Mouse (Mus musculus) ES-E14 (cell line): ENCODE data around the gene Ska2. TPM values are rescaled to one million over a fixed set of nuclear protein-coding genes. Genes with fewer than 3 reads are reported as not detected.
A peak's percentile ranks its signal among the peaks of the same experiment; 100 is the strongest.

Experiments
- DNase-seq: peaks from one replicate; pipeline ENCODE4 v3.0.0-alpha.2; 2013; ENCODE audit warnings: low read depth, low spot score
- H3K27ac ChIP-seq: 2 replicates; pipeline ENCODE4 v1.5.1; 2012; ENCODE audit warnings: low read depth, mild to moderate bottlenecking, low read length, moderate library complexity, mixed read lengths; ENCODE audit not compliant: poor library complexity, insufficient read depth, severe bottlenecking
- H3K36me3 ChIP-seq: 2 replicates; pipeline ENCODE4 v1.6.1; 2012; ENCODE audit warnings: mild to moderate bottlenecking, low read length, moderate library complexity, mixed read lengths; ENCODE audit not compliant: control insufficient read depth, poor library complexity, insufficient read depth, severe bottlenecking
- H3K4me1 ChIP-seq, 2 experiments: fragments of 150-350 bp in 1 of 2; sonication (generic) in 1 of 2; 2 replicates each; pipeline ENCODE4 v1.6.1; 2012; ENCODE audit warnings: low read length in 2 of 2, mild to moderate bottlenecking in 1 of 2, mixed read lengths in 1 of 2; ENCODE audit not compliant: control insufficient read depth in 2 of 2, insufficient read depth in 2 of 2, poor library complexity in 1 of 2
- H3K4me3 ChIP-seq, 2 experiments: fragments of 150-350 bp in 1 of 2; sonication (generic) in 1 of 2; 2 replicates each; pipeline ENCODE4 v1.5.1; 2012; ENCODE audit warnings: low read length in 2 of 2, low read depth in 1 of 2, mild to moderate bottlenecking in 1 of 2, mixed read lengths in 1 of 2; ENCODE audit not compliant: insufficient read depth in 1 of 2, poor library complexity in 1 of 2, severe bottlenecking in 1 of 2
- H3K9ac ChIP-seq: 2 replicates; pipeline ENCODE4 v1.6.1; 2012; ENCODE audit warnings: low read depth, mild to moderate bottlenecking, low read length, mixed read lengths; ENCODE audit not compliant: poor library complexity, insufficient read depth, severe bottlenecking
- H3K9me3 ChIP-seq: fragments of 150-350 bp; sonication (generic); 2 replicates; pipeline ENCODE4 v1.6.1; 2012; ENCODE audit warnings: low read depth, mild to moderate bottlenecking, low read length; ENCODE audit not compliant: control insufficient read depth, insufficient read depth
- CHD2 ChIP-seq: IDR thresholded peaks from 2 replicates; pipeline ENCODE4 v1.6.1; 2014; ENCODE audit warnings: mild to moderate bottlenecking, low read depth, low read length, inconsistent platforms
- HCFC1 ChIP-seq: IDR thresholded peaks from 2 replicates; pipeline ENCODE4 v1.6.1; 2012; ENCODE audit warnings: low read length, inconsistent platforms, borderline replicate concordance; ENCODE audit not compliant: insufficient read depth
- MAFK ChIP-seq: IDR thresholded peaks from 2 replicates; pipeline ENCODE4 v1.6.1; 2014; ENCODE audit warnings: mild to moderate bottlenecking, low read depth, low read length, inconsistent platforms; ENCODE audit not compliant: insufficient read depth
- ZC3H11A ChIP-seq: IDR thresholded peaks from 2 replicates; pipeline ENCODE4 v1.6.1; 2012; ENCODE audit warnings: low read depth, mild to moderate bottlenecking, inconsistent platforms, low read length, borderline replicate concordance
- ZNF384 ChIP-seq: IDR thresholded peaks from 2 replicates; pipeline ENCODE4 v1.6.1; 2012; ENCODE audit warnings: low read depth, low read length, inconsistent platforms
- in situ Hi-C, 2 experiments: fragments of 600-800 bp; cut with MboI; formaldehyde crosslinking; loops; one replicate each; pipeline ENCODE4 v1.15.1; 2025; ENCODE audit warnings: low sequenced_read_pairs in 2 of 2, inconsistent platforms in 1 of 2; ENCODE audit not compliant: unreplicated experiment in 2 of 2
- total RNA-seq: library from RNA; depleted of rRNA; stranded (reverse); fragments of 300-350 nt; gene quantifications from 2 replicates; pipeline ENCODE4 v1.2.3, GENCODE M21; 2012

The Ska2 gene
- total RNA-seq, 1 experiment: 17.2 TPM

GRCm38 (mm10) chr11:87121864-87122263 lies 12.8 kb downstream of the Ska2 start:
- Histone ChIP-seq H3K9ac (no peak overlapping the region), H3K9me3 (no peaks in the 10 kb centered on the region), H3K4me3 (no peak overlapping the region), H3K36me3 (peaks cover 10% of the 10 kb centered on the region), H3K27ac (no peak overlapping the region), H3K4me1 (no peaks in the 10 kb centered on the region)
- in situ Hi-C loops: no loop called here
- DNase-seq: no peak
- TF ChIP-seq HCFC1: no peak
- no peak for TF ChIP-seq CHD2
- no peak for TF ChIP-seq ZNF384
- TF ChIP-seq MAFK: no peak
- no peak for TF ChIP-seq ZC3H11A

GRCm38 (mm10) chr11:87125562-87125961 lies 16.5 kb downstream of the Ska2 start:
- in situ Hi-C loops: no loop called here
- Histone ChIP-seq H3K4me3 (peak overlapping the region in 1 of 2 experiments; percentile 87; a peak in 1 of 4 replicates), H3K9me3 (no peaks in the 10 kb centered on the region), H3K4me1 (peaks cover 0 to 4% of the 10 kb centered on the region in 2 experiments; a peak in 1 of 4 replicates), H3K36me3 (peaks cover 16% of the 10 kb centered on the region), H3K27ac (no peak overlapping the region), H3K9ac (no peak overlapping the region)
- TF ChIP-seq CHD2 (no peak), HCFC1 (no peak), ZC3H11A (no peak), ZNF384 (no peak), MAFK (no peak)
- no peak for DNase-seq

GRCm38 (mm10) chr11:87126281-87126823 lies 17.3 kb downstream of the Ska2 start:
- peak overlapping the region; percentile 45; the same call in 1 of the 2 replicates for H3K27ac ChIP-seq
- peaks cover 0 to 4% of the 10 kb centered on the region in 2 experiments; a peak in 1 of 4 replicates for H3K4me1 ChIP-seq
- H3K4me3 ChIP-seq: peak overlapping the region; percentile 87 to 99
- TF ChIP-seq HCFC1 (no peak), ZNF384 (peak; percentile 89)
- in situ Hi-C loops: no loop called here
- H3K9ac ChIP-seq: peak overlapping the region; percentile 75
- DNase-seq: no peak
- H3K36me3 ChIP-seq: peaks cover 19% of the 10 kb centered on the region
- no peaks in the 10 kb centered on the region for H3K9me3 ChIP-seq

DNA sequence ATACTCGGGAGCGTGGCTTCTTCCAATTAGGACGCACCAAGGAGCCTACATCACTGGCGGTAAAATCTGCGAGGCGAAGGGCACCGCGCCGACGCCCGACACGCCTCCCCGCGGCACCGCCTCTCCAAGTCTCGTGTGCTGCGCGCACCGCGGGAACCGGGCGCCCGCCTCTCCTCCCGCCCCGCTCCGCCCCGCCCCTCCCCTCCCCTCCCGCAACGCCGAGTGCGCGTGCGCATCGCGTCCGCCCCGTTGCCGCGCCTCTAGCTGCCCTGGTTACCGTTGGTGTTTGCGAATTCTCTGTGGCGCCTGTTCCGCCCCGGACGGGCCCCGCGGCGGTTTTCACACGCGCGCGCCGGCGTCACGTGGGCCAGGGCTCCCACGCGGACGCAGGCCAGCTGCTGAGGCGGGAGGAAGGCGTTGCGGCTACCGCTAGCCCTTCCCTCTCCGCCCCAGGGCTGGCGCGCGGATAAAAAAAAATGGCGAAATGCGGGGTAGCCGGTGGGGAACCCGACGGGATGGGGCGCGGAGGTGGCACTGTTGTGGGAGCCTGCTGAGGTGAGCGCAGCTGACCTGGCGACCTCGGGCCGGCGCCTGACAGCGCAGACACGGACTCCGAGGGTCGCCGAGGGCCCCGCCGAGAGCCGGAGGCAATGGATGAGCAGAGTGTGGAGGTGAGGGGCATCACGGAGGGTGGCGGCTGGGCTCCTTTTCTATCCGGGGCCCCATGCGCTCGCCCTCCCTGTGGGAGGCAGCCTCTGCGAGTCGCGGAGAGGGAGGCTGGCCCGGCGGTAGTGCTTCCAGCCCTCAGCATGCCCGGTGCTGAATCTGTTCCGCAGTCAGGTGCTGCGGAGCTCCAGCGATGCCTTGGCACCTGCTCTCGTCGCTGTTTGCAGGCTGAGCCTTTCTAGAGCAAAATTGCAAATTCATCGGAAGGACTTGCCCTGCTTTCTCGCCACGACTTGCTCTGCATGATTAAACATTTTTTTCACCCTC lies 18.1 kb downstream of the Ska2 start, which contains the start of gene Trim37:
Trim37 (plus strand) TSS at position 254 of the 993 bp plus-strand sequence.
- Histone ChIP-seq H3K27ac (peak within 1 kb of the TSS; percentile 89), H3K4me3 (peak within 1 kb of the TSS; percentile 93 to 99), H3K9me3 (no peaks in the 10 kb centered on the region), H3K36me3 (peaks cover 18% of the 10 kb centered on the region), H3K4me1 (peaks cover 0 to 4% of the 10 kb centered on the region in 2 experiments; a peak in 1 of 4 replicates), H3K9ac (peak within 1 kb of the TSS; percentile 98)
- TF ChIP-seq CHD2 (peak; percentile 13; the same call in 1 of the 2 replicates), HCFC1 (no peak), ZC3H11A (no peak), MAFK (no peak), ZNF384 (0 out of 2 replicates have a peak, but pooled peaks have one; percentile 10)
- peak; percentile 79 for DNase-seq
- in situ Hi-C loops: no loop called here
